Mouse (Mus musculus) limb, embryonic 13.5 days (tissue): ENCODE data around the gene Dkk3. TPM values are rescaled to one million over a fixed set of nuclear protein-coding genes. Genes with fewer than 3 reads are reported as not detected.

Source experiments
- ATAC-seq: fragments of 200-750 bp; cut with Nextera tagmentation; 2 replicates; pipeline ENCODE4 v1.8.0; 2017; ENCODE audit warnings: low read depth, moderate number of reproducible peaks, moderate TSS enrichment; ENCODE audit not compliant: low FRiP score
- H3K27ac ChIP-seq: fragments of 300-500 bp; sonication (generic); 2 replicates; pipeline ENCODE4 v1.5.1; 2015; ENCODE audit warnings: inconsistent platforms, mild to moderate bottlenecking, moderate library complexity
- H3K27me3 ChIP-seq: fragments of 300-500 bp; sonication (generic); 2 replicates; pipeline ENCODE4 v1.6.1; 2015; ENCODE audit warnings: mild to moderate bottlenecking, inconsistent platforms
- H3K36me3 ChIP-seq: fragments of 300-500 bp; sonication (generic); 2 replicates; pipeline ENCODE4 v1.6.1; 2015; ENCODE audit warnings: inconsistent platforms, mild to moderate bottlenecking, moderate library complexity
- H3K4me1 ChIP-seq: fragments of 300-500 bp; sonication (generic); 2 replicates; pipeline ENCODE4 v1.6.1; 2015; ENCODE audit warnings: inconsistent platforms
- H3K4me2 ChIP-seq: fragments of 300-500 bp; sonication (generic); replicated peaks from 2 replicates; pipeline ENCODE4 v1.6.1; 2015; ENCODE audit warnings: inconsistent platforms, mild to moderate bottlenecking, moderate library complexity
- H3K4me3 ChIP-seq: fragments of 300-500 bp; sonication (generic); 2 replicates; pipeline ENCODE4 v1.5.1; 2015; ENCODE audit warnings: moderate library complexity, mild to moderate bottlenecking, inconsistent platforms
- H3K9ac ChIP-seq: fragments of 300-500 bp; sonication (generic); 2 replicates; pipeline ENCODE4 v1.6.1; 2015; ENCODE audit warnings: mild to moderate bottlenecking, inconsistent platforms
- H3K9me3 ChIP-seq: fragments of 300-500 bp; sonication (generic); 2 replicates; pipeline ENCODE4 v1.6.1; 2016; ENCODE audit warnings: inconsistent platforms
- WGBS: fragments of 180-500 bp; shearing (Covaris S2); methylation state at CpG from one replicate; pipeline ENCODE4 v1.1.7; 2015; 5-methylcytosine and 5-hydroxymethylcytosine counted together
- polyA plus RNA-seq: library from polyadenylated mRNA; unstranded; fragments of >200 nt; fragmentation: Nextera tagmentation; extraction: Ambion mirVana; gene quantifications from 2 replicates; pipeline ENCODE4 v1.2.1, GENCODE M21; 2015

Gene Dkk3
- polyA plus RNA-seq, 1 experiment from 2014 or later, result 45.4 TPM

- H3K36me3 ChIP-seq, result 0 out of 2 replicates have a peak, but pooled peaks cover under 1% of the 10 kb centered on the region
- no peaks in the 10 kb centered on the region for H3K27me3 ChIP-seq
- no peak for ATAC-seq
- H3K4me2 ChIP-seq, result no peak overlapping the region
- WGBS, result 87% methylated on average over 7 of the region's 7 CpGs
- no peaks in the 10 kb centered on the region for H3K9me3 ChIP-seq
- no peak overlapping the region for H3K4me3 ChIP-seq
- H3K9ac ChIP-seq, result no peak overlapping the region
- H3K27ac ChIP-seq, result no peak overlapping the region; the same call in 1 of the 2 replicates
- peaks cover 51% of the 10 kb centered on the region for H3K4me1 ChIP-seq
Observed at GRCm38 (mm10) chr7:112125625-112126260, 33.1 kb downstream of the Dkk3 start.

- no peak overlapping the region for H3K9ac ChIP-seq
- ATAC-seq, result no peak
- H3K4me2 ChIP-seq, result no peak overlapping the region
- 86% methylated on average over 5 of the region's 5 CpGs for WGBS
- peaks cover 50% of the 10 kb centered on the region for H3K4me1 ChIP-seq
- H3K9me3 ChIP-seq, result no peaks in the 10 kb centered on the region
- no peak overlapping the region for H3K4me3 ChIP-seq
- peaks cover 14% of the 10 kb centered on the region; the same call in 1 of the 2 replicates for H3K36me3 ChIP-seq
- no peaks in the 10 kb centered on the region for H3K27me3 ChIP-seq
- H3K27ac ChIP-seq, result no peak overlapping the region
Observed at GRCm38 (mm10) chr7:112123612-112124011, 35.2 kb downstream of the Dkk3 start.

- ATAC-seq, result peak; percentile 14; the same call in 1 of the 2 replicates
Observed at GRCm38 (mm10) chr7:112121866-112122500, 36.9 kb downstream of the Dkk3 start.

GRCm38 (mm10) chr7:112120861-112121810 lies 37.7 kb downstream of the Dkk3 start:
- Histone ChIP-seq H3K9me3 (no peaks in the 10 kb centered on the region), H3K27me3 (no peaks in the 10 kb centered on the region), H3K9ac (no peak overlapping the region), H3K36me3 (peaks cover 32% of the 10 kb centered on the region), H3K4me2 (no peak overlapping the region), H3K4me1 (peaks cover 38% of the 10 kb centered on the region), H3K4me3 (no peak overlapping the region), H3K27ac (no peak overlapping the region; the same call in 1 of the 2 replicates)
- no peak for ATAC-seq
- 52% methylated on average over 11 of the region's 11 CpGs for WGBS

More at GRCm38 (mm10) chr7:112121866-112122500, 36.9 kb downstream of the Dkk3 start:
- Histone ChIP-seq H3K36me3 (peaks cover 27% of the 10 kb centered on the region), H3K9ac (no peak overlapping the region), H3K4me2 (no peak overlapping the region), H3K4me3 (no peak overlapping the region), H3K9me3 (no peaks in the 10 kb centered on the region), H3K4me1 (peaks cover 40% of the 10 kb centered on the region), H3K27me3 (no peaks in the 10 kb centered on the region), H3K27ac (peak overlapping the region; percentile 6; the same call in 1 of the 2 replicates)
- WGBS, result 52% methylated on average over 11 of the region's 11 CpGs

- H3K27ac ChIP-seq, result no peak overlapping the region
- WGBS, result 85% methylated on average over 7 of the region's 7 CpGs
- no peaks in the 10 kb centered on the region for H3K9me3 ChIP-seq
- H3K4me3 ChIP-seq, result no peak overlapping the region
- H3K36me3 ChIP-seq, result peaks cover 35% of the 10 kb centered on the region
- no peaks in the 10 kb centered on the region for H3K27me3 ChIP-seq
- no peak overlapping the region for H3K4me2 ChIP-seq
- H3K9ac ChIP-seq, result no peak overlapping the region
- ATAC-seq, result no peak
- peaks cover 29% of the 10 kb centered on the region for H3K4me1 ChIP-seq
Observed at GRCm38 (mm10) chr7:112119248-112119647, 39.6 kb downstream of the Dkk3 start.

- peaks cover 39% of the 10 kb centered on the region for H3K36me3 ChIP-seq
- no peak overlapping the region for H3K9ac ChIP-seq
- no peak overlapping the region for H3K4me2 ChIP-seq
- no peak for ATAC-seq
- no peaks in the 10 kb centered on the region for H3K9me3 ChIP-seq
- H3K27me3 ChIP-seq, result no peaks in the 10 kb centered on the region
- H3K27ac ChIP-seq, result no peak overlapping the region
- 86% methylated on average over 7 of the region's 7 CpGs for WGBS
- H3K4me1 ChIP-seq, result peaks cover 29% of the 10 kb centered on the region
- H3K4me3 ChIP-seq, result no peak overlapping the region
Observed at GRCm38 (mm10) chr7:112118086-112118485, 40.8 kb downstream of the Dkk3 start.

- Histone ChIP-seq H3K4me2 (no peak overlapping the region), H3K27ac (no peak overlapping the region), H3K27me3 (no peaks in the 10 kb centered on the region), H3K9me3 (no peaks in the 10 kb centered on the region), H3K36me3 (peaks cover 44% of the 10 kb centered on the region), H3K4me1 (peaks cover 25% of the 10 kb centered on the region), H3K9ac (no peak overlapping the region), H3K4me3 (no peak overlapping the region)
- no peak for ATAC-seq
- WGBS, result 77% methylated on average over 7 of the region's 7 CpGs
Observed at GRCm38 (mm10) chr7:112117501-112117900, 41.4 kb downstream of the Dkk3 start.

GRCm38 (mm10) chr7:112110638-112111372 lies 48.1 kb downstream of the Dkk3 start:
- Histone ChIP-seq H3K9me3 (no peaks in the 10 kb centered on the region), H3K4me3 (no peak overlapping the region), H3K4me1 (no peaks in the 10 kb centered on the region), H3K9ac (no peak overlapping the region), H3K4me2 (no peak overlapping the region), H3K36me3 (peaks cover 75% of the 10 kb centered on the region), H3K27me3 (no peaks in the 10 kb centered on the region), H3K27ac (no peak overlapping the region)
- no peak for ATAC-seq
- 92% methylated on average over 19 of the region's 19 CpGs for WGBS

- H3K4me3 ChIP-seq, result no peak overlapping the region
- no peaks in the 10 kb centered on the region for H3K9me3 ChIP-seq
- no peaks in the 10 kb centered on the region for H3K27me3 ChIP-seq
- H3K27ac ChIP-seq, result no peak overlapping the region
- no peak overlapping the region for H3K9ac ChIP-seq
- H3K4me2 ChIP-seq, result no peak overlapping the region
- ATAC-seq, result no peak
- no peaks in the 10 kb centered on the region for H3K4me1 ChIP-seq
- peaks cover 87% of the 10 kb centered on the region for H3K36me3 ChIP-seq
Observed at GRCm38 (mm10) chr7:112108757-112109156, 50.1 kb downstream of the Dkk3 start.

- H3K4me2 ChIP-seq, result no peak overlapping the region
- peaks cover 88% of the 10 kb centered on the region for H3K36me3 ChIP-seq
- no peaks in the 10 kb centered on the region for H3K4me1 ChIP-seq
- no peak overlapping the region for H3K27ac ChIP-seq
- H3K4me3 ChIP-seq, result no peak overlapping the region
- no peaks in the 10 kb centered on the region for H3K27me3 ChIP-seq
- WGBS, result 88% methylated on average over 5 of the region's 5 CpGs
- no peak for ATAC-seq
- no peaks in the 10 kb centered on the region for H3K9me3 ChIP-seq
- H3K9ac ChIP-seq, result no peak overlapping the region
Observed at GRCm38 (mm10) chr7:112103816-112104215, 55.0 kb downstream of the Dkk3 start.

GRCm38 (mm10) chr7:112102933-112103332 lies 55.9 kb downstream of the Dkk3 start:
- H3K4me2 ChIP-seq, result no peak overlapping the region
- 80% methylated on average over 5 of the region's 5 CpGs for WGBS
- no peak overlapping the region for H3K27ac ChIP-seq
- no peak for ATAC-seq
- H3K36me3 ChIP-seq, result peaks cover 88% of the 10 kb centered on the region
- no peaks in the 10 kb centered on the region for H3K27me3 ChIP-seq
- no peaks in the 10 kb centered on the region for H3K9me3 ChIP-seq
- no peak overlapping the region for H3K9ac ChIP-seq
- H3K4me3 ChIP-seq, result no peak overlapping the region
- H3K4me1 ChIP-seq, result no peaks in the 10 kb centered on the region
